Mouse (Mus musculus): ENCODE measurements around the gene Appl1. TPM values are rescaled to one million over a fixed set of nuclear protein-coding genes. Genes with fewer than 3 reads are reported as not detected.

The Appl1 gene
- total RNA-seq, 1 experiment from 2014 or later = 36.5 TPM

DNA sequence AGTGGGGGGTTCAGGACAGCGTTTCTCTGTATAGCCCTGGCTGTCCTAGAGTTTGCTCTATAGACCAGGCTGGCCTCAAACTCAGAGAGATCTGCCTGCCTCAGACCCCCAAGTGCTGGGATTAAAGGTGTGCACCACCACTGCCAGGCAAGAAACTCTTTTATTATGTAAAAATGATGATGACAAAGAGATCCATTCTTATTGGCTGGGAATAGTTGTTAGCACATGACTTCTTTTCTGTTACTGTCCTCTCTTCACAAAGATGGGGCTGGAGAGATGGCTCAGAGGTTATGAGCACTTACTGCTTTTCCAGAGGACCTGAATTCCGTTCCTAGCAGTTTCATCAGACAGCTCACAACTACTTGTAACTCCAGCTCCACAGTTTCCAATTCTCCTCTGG is 91.1 kb downstream of the Appl1 start:
- no peak for ATAC-seq (ENCODE audit: extremely low read depth, insufficient number of reproducible peaks, low FRiP score, poor library complexity, severe bottlenecking)

DNA sequence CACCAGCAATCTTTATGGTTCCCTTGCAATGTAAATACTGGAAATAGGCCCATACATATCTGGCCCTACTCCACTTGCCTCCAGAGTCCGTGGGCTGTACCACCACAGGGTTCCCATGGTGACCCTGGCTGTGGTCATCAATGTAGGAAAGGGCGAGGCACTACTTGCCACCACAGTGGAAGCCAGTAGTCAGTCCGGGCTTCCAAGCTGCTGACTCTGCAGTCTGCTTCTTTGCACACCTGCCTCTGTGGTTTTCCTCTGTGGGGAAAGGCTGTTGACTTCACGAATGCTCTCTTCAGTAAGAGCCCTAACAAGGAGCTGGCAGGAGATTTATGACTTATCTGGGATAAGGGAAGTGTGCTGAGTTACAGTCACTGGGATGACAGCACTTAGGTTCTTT is 92.3 kb downstream of the Appl1 start:
- no peak for ATAC-seq (ENCODE audit: extremely low read depth, insufficient number of reproducible peaks, low FRiP score, poor library complexity, severe bottlenecking)

Other genes starting within 250 kb of the Appl1 start
- gene Asb14, start 76.7 kb downstream of the Appl1 start, total RNA-seq (2017) = not detected in 2 replicates
- gene Hesx1, start 23.2 kb upstream of the Appl1 start, total RNA-seq (2017) = not detected in 2 replicates
- 0.12 and 0.25 TPM in 2 replicates for gene Il17rd, start 67.7 kb upstream of the Appl1 start, total RNA-seq (2017)
- gene Arhgef3, start 143.7 kb upstream of the Appl1 start, total RNA-seq (2017) = 245 and 266 TPM in 2 replicates

Measured in neutrophil, adult 5-6 weeks (primary cell).